Mouse (Mus musculus) midbrain, embryonic 13.5 days (tissue): ENCODE measurements around the gene Gatd1. TPM values are rescaled to one million over a fixed set of nuclear protein-coding genes. Genes with fewer than 3 reads are reported as not detected.

Experiments
- ATAC-seq: fragments of 200-750 bp; cut with Nextera tagmentation; 2 replicates; pipeline ENCODE4 v1.8.0; 2017; ENCODE audit warnings: mild to moderate bottlenecking, moderate TSS enrichment, moderate library complexity
- H3K27ac ChIP-seq: fragments of 300-500 bp; sonication (generic); 2 replicates; pipeline ENCODE4 v1.5.1; 2015; ENCODE audit warnings: inconsistent platforms, mild to moderate bottlenecking, moderate library complexity
- H3K27me3 ChIP-seq: fragments of 300-500 bp; sonication (generic); 2 replicates; pipeline ENCODE4 v1.6.1; 2015; ENCODE audit warnings: mild to moderate bottlenecking, inconsistent platforms
- H3K36me3 ChIP-seq: fragments of 300-500 bp; sonication (generic); 2 replicates; pipeline ENCODE4 v1.6.1; 2015; ENCODE audit warnings: mild to moderate bottlenecking, inconsistent platforms
- H3K4me1 ChIP-seq: fragments of 300-500 bp; sonication (generic); replicated peaks from 2 replicates; pipeline ENCODE4 v1.6.1; 2015; ENCODE audit warnings: inconsistent platforms
- H3K4me2 ChIP-seq: fragments of 300-500 bp; sonication (generic); replicated peaks from 2 replicates; pipeline ENCODE4 v1.6.1; 2015; ENCODE audit warnings: moderate library complexity, mild to moderate bottlenecking, inconsistent platforms
- H3K4me3 ChIP-seq: fragments of 300-500 bp; sonication (generic); replicated peaks from 2 replicates; pipeline ENCODE4 v1.5.1; 2015; ENCODE audit warnings: mild to moderate bottlenecking, inconsistent platforms
- H3K9ac ChIP-seq: fragments of 300-500 bp; sonication (generic); replicated peaks from 2 replicates; pipeline ENCODE4 v1.6.1; 2015; ENCODE audit warnings: mild to moderate bottlenecking, inconsistent platforms
- H3K9me3 ChIP-seq: fragments of 300-500 bp; sonication (generic); 2 replicates; pipeline ENCODE4 v1.6.1; 2016; ENCODE audit warnings: mild to moderate bottlenecking, inconsistent platforms
- WGBS: fragments of 180-500 bp; shearing (Covaris S2); methylation state at CpG from one replicate; pipeline ENCODE4 v1.1.7; 2015; 5-methylcytosine and 5-hydroxymethylcytosine counted together
- polyA plus RNA-seq: library from polyadenylated mRNA; unstranded; fragments of >200 nt; fragmentation: Nextera tagmentation; extraction: Ambion mirVana; gene quantifications from 2 replicates; pipeline ENCODE4 v1.2.1, GENCODE M21; 2015

Gene Gatd1
- polyA plus RNA-seq, 1 experiment from 2014 or later, result 63.8 TPM

- Histone ChIP-seq H3K36me3 (peaks cover 41% of the 10 kb centered on the region), H3K9me3 (no peaks in the 10 kb centered on the region), H3K27me3 (no peaks in the 10 kb centered on the region), H3K9ac (0 out of 2 replicates have a peak overlapping the region, but pooled peaks have one; percentile 83), H3K27ac (no peak overlapping the region), H3K4me2 (no peak overlapping the region), H3K4me3 (no peak overlapping the region), H3K4me1 (peaks cover 73% of the 10 kb centered on the region)
- 93% methylated on average over 8 of the region's 8 CpGs for WGBS
- no peak for ATAC-seq
Observed at GRCm38 (mm10) chr7:141432186-141432611, 18.3 kb upstream of the Gatd1 start.

- Histone ChIP-seq H3K4me1 (peaks cover 68% of the 10 kb centered on the region), H3K9ac (no peak overlapping the region)
- no peak for ATAC-seq
Observed at GRCm38 (mm10) chr7:141431434-141432185, 17.7 kb upstream of the Gatd1 start.

GRCm38 (mm10) chr7:141430585-141431240 is 16.8 kb upstream of the Gatd1 start:
- 96% methylated on average over 9 of the region's 9 CpGs for WGBS
- H3K36me3 ChIP-seq, result peaks cover 54% of the 10 kb centered on the region
- no peaks in the 10 kb centered on the region for H3K27me3 ChIP-seq
- no peak overlapping the region for H3K4me3 ChIP-seq
- H3K27ac ChIP-seq, result no peak overlapping the region
- ATAC-seq, result no peak
- no peak overlapping the region for H3K9ac ChIP-seq
- peaks cover 59% of the 10 kb centered on the region for H3K4me1 ChIP-seq
- H3K9me3 ChIP-seq, result no peaks in the 10 kb centered on the region
- peak overlapping the region; percentile 83; the same call in 1 of the 2 replicates for H3K4me2 ChIP-seq

More at GRCm38 (mm10) chr7:141431434-141432185, 17.7 kb upstream of the Gatd1 start:
- H3K36me3 ChIP-seq, result peaks cover 47% of the 10 kb centered on the region
- no peak overlapping the region for H3K4me3 ChIP-seq
- WGBS, result 94% methylated on average over 19 of the region's 19 CpGs
- no peak overlapping the region for H3K4me2 ChIP-seq
- no peak overlapping the region for H3K27ac ChIP-seq
- H3K9me3 ChIP-seq, result no peaks in the 10 kb centered on the region
- H3K27me3 ChIP-seq, result no peaks in the 10 kb centered on the region

- H3K27ac ChIP-seq, result peak overlapping the region; percentile 74; the same call in 1 of the 2 replicates
- H3K36me3 ChIP-seq, result peaks cover 54% of the 10 kb centered on the region
- ATAC-seq, result peak; percentile 19
- peak overlapping the region; percentile 83 for H3K4me2 ChIP-seq
- no peaks in the 10 kb centered on the region for H3K27me3 ChIP-seq
- WGBS, result 57% methylated on average over 9 of the region's 9 CpGs
- H3K4me3 ChIP-seq, result peak overlapping the region; percentile 57
- H3K9me3 ChIP-seq, result no peaks in the 10 kb centered on the region
- H3K4me1 ChIP-seq, result peaks cover 52% of the 10 kb centered on the region
- H3K9ac ChIP-seq, result peak overlapping the region; percentile 83
Observed at GRCm38 (mm10) chr7:141429840-141430584, 16.1 kb upstream of the Gatd1 start.

- 1% methylated on average over 19 of the region's 19 CpGs for WGBS
- H3K9ac ChIP-seq, result peak within 1 kb of the TSS; percentile 83
- H3K27ac ChIP-seq, result peak within 1 kb of the TSS; percentile 74
- no peaks in the 10 kb centered on the region for H3K9me3 ChIP-seq
- H3K27me3 ChIP-seq, result no peaks in the 10 kb centered on the region
- peaks cover 45% of the 10 kb centered on the region for H3K4me1 ChIP-seq
- ATAC-seq, result peak; percentile 79
- peak within 1 kb of the TSS; percentile 83 for H3K4me2 ChIP-seq
- H3K4me3 ChIP-seq, result peak within 1 kb of the TSS; percentile 57
- peaks cover 54% of the 10 kb centered on the region for H3K36me3 ChIP-seq
Observed at GRCm38 (mm10) chr7:141429310-141429709, 15.4 kb upstream of the Gatd1 start, which contains the start of gene Cend1. TSS of gene Cend1 (minus strand) at chr7:141429491.

- 53% methylated on average over 5 of the region's 5 CpGs for WGBS
- Histone ChIP-seq H3K9me3 (no peaks in the 10 kb centered on the region), H3K4me2 (peak overlapping the region; percentile 83), H3K27me3 (no peaks in the 10 kb centered on the region), H3K9ac (peak overlapping the region; percentile 83), H3K4me1 (peaks cover 39% of the 10 kb centered on the region), H3K36me3 (peaks cover 54% of the 10 kb centered on the region), H3K4me3 (peak overlapping the region; percentile 57), H3K27ac (peak overlapping the region; percentile 74)
- ATAC-seq, result no peak
Observed at GRCm38 (mm10) chr7:141428701-141429100, 14.8 kb upstream of the Gatd1 start.

GRCm38 (mm10) chr7:141426948-141427730 is 13.2 kb upstream of the Gatd1 start:
- no peak overlapping the region for H3K4me2 ChIP-seq
- peaks cover 38% of the 10 kb centered on the region for H3K36me3 ChIP-seq
- no peaks in the 10 kb centered on the region for H3K27me3 ChIP-seq
- no peak overlapping the region for H3K9ac ChIP-seq
- ATAC-seq, result no peak
- no peaks in the 10 kb centered on the region for H3K9me3 ChIP-seq
- 87% methylated on average over 12 of the region's 12 CpGs for WGBS
- no peak overlapping the region for H3K4me3 ChIP-seq
- peaks cover 23% of the 10 kb centered on the region for H3K4me1 ChIP-seq
- H3K27ac ChIP-seq, result no peak overlapping the region

GRCm38 (mm10) chr7:141423811-141424210 is 9.9 kb upstream of the Gatd1 start:
- Histone ChIP-seq H3K4me1 (peaks cover 7% of the 10 kb centered on the region), H3K4me3 (no peak overlapping the region), H3K9me3 (no peaks in the 10 kb centered on the region), H3K4me2 (no peak overlapping the region), H3K36me3 (peaks cover 17% of the 10 kb centered on the region; the same call in 1 of the 2 replicates), H3K27me3 (0 out of 2 replicates have a peak, but pooled peaks cover 2% of the 10 kb centered on the region), H3K9ac (no peak overlapping the region), H3K27ac (no peak overlapping the region)
- ATAC-seq, result no peak
- 74% methylated on average over 4 of the region's 4 CpGs for WGBS

- no peaks in the 10 kb centered on the region for H3K9me3 ChIP-seq
- H3K4me1 ChIP-seq, result no peaks in the 10 kb centered on the region
- no peak overlapping the region for H3K27ac ChIP-seq
- H3K4me2 ChIP-seq, result no peak overlapping the region
- H3K4me3 ChIP-seq, result no peak overlapping the region
- 0 out of 2 replicates have a peak, but pooled peaks cover 2% of the 10 kb centered on the region for H3K27me3 ChIP-seq
- WGBS, result 83% methylated on average over 9 of the region's 9 CpGs
- no peak overlapping the region for H3K9ac ChIP-seq
- no peak for ATAC-seq
- no peaks in the 10 kb centered on the region for H3K36me3 ChIP-seq
Observed at GRCm38 (mm10) chr7:141420030-141420702, 6.2 kb upstream of the Gatd1 start.

GRCm38 (mm10) chr7:141418970-141419369 is 5.0 kb upstream of the Gatd1 start:
- H3K4me2 ChIP-seq, result no peak overlapping the region
- H3K27me3 ChIP-seq, result 0 out of 2 replicates have a peak, but pooled peaks cover 2% of the 10 kb centered on the region
- peaks cover 5% of the 10 kb centered on the region; the same call in 1 of the 2 replicates for H3K4me1 ChIP-seq
- H3K4me3 ChIP-seq, result no peak overlapping the region
- H3K9me3 ChIP-seq, result no peaks in the 10 kb centered on the region
- no peak overlapping the region for H3K27ac ChIP-seq
- H3K36me3 ChIP-seq, result no peaks in the 10 kb centered on the region
- 78% methylated on average over 7 of the region's 7 CpGs for WGBS
- no peak overlapping the region for H3K9ac ChIP-seq
- no peak for ATAC-seq
